Mouse (Mus musculus) heart, embryonic 14.5 days (tissue): ENCODE results near the gene Nlrp10. TPM values are rescaled to one million over a fixed set of nuclear protein-coding genes. Genes with fewer than 3 reads are reported as not detected.

Source experiments
- ATAC-seq: fragments of 200-750 bp; cut with Nextera tagmentation; 2 replicates; pipeline ENCODE4 v1.8.0; 2017; ENCODE audit warnings: low read depth, moderate TSS enrichment; ENCODE audit not compliant: insufficient number of reproducible peaks, insufficient read depth, low FRiP score
- H3K27ac ChIP-seq, 2 experiments: fragments of 200-500 bp in 1 of 2; fragments of 300-500 bp in 1 of 2; sonication (generic) in 1 of 2; replicated peaks in 1 of 2; 2 replicates each; pipeline ENCODE4 v1.5.1; 2012 to 2014; ENCODE audit warnings: low read depth in 2 of 2, low read length in 2 of 2, control low read depth in 1 of 2, mild to moderate bottlenecking in 1 of 2, mixed read lengths in 1 of 2; ENCODE audit not compliant: control insufficient read depth in 1 of 2, insufficient read depth in 1 of 2
- H3K27me3 ChIP-seq: fragments of 300-500 bp; sonication (generic); 2 replicates; pipeline ENCODE4 v1.6.1; 2014; ENCODE audit warnings: mild to moderate bottlenecking, low read length, control low read depth; ENCODE audit not compliant: control insufficient read depth, insufficient read depth
- H3K36me3 ChIP-seq: fragments of 300-500 bp; sonication (generic); 2 replicates; pipeline ENCODE4 v1.6.1; 2014; ENCODE audit warnings: mild to moderate bottlenecking, control low read depth, low read length, mixed read lengths; ENCODE audit not compliant: control insufficient read depth, insufficient read depth
- H3K4me1 ChIP-seq, 2 experiments: fragments of 200-500 bp in 1 of 2; fragments of 300-500 bp in 1 of 2; sonication (generic) in 1 of 2; 2 replicates each; pipeline ENCODE4 v1.6.1; 2012 to 2014; ENCODE audit warnings: low read length in 2 of 2, control low read depth in 1 of 2, mixed read lengths in 1 of 2; ENCODE audit not compliant: control insufficient read depth in 2 of 2, insufficient read depth in 2 of 2
- H3K4me2 ChIP-seq: fragments of 300-500 bp; sonication (generic); 2 replicates; pipeline ENCODE4 v1.6.1; 2014; ENCODE audit warnings: mild to moderate bottlenecking, low read length
- H3K4me3 ChIP-seq, 2 experiments: fragments of 200-500 bp in 1 of 2; fragments of 300-500 bp in 1 of 2; sonication (generic) in 1 of 2; 2 replicates each; pipeline ENCODE4 v1.5.1; 2012 to 2014; ENCODE audit warnings: low read length in 2 of 2, mild to moderate bottlenecking in 2 of 2, control low read depth in 1 of 2, low read depth in 1 of 2, moderate library complexity in 1 of 2; ENCODE audit not compliant: control insufficient read depth in 1 of 2, insufficient read depth in 1 of 2
- H3K9ac ChIP-seq: fragments of 300-500 bp; sonication (generic); 2 replicates; pipeline ENCODE4 v1.6.1; 2014; ENCODE audit warnings: mild to moderate bottlenecking, low read length
- H3K9me3 ChIP-seq: fragments of 300-500 bp; sonication (generic); 2 replicates; pipeline ENCODE4 v1.6.1; 2016; ENCODE audit warnings: low read length, control low read depth; ENCODE audit not compliant: control insufficient read depth
- WGBS: fragments of 180-500 bp; shearing (Covaris S2); extraction: QIAGEN DNeasy Blood & Tissue Kit; methylation state at CpG from one replicate; pipeline ENCODE4 v1.1.7; 2014; 5-methylcytosine and 5-hydroxymethylcytosine counted together
- polyA plus RNA-seq: library from polyadenylated mRNA; unstranded; fragments of >200 nt; fragmentation: Nextera tagmentation; extraction: Ambion mirVana; gene quantifications from 2 replicates; pipeline ENCODE4 v1.2.1, GENCODE M21; 2014

The Nlrp10 gene
- polyA plus RNA-seq, 1 experiment from 2014 or later: 16.3 TPM

DNA sequence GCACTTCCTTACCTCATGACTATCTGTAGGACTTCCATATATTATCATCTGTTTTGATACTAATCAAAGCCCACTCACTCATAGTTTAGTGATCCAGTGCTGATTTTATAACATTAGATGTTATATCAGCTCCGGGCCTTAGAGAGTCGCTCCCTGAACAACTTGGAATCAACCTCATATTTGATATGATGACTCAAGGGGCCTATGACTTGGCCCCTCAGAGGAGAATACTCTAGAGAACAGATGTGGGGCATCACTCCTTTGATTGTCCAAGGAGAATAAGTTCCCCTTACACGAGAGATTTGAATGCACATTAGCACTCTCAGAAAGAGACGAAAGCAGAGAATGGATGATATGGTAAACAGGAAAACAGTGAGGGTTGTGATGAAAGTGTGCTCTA is 45.1 kb downstream of the Nlrp10 start, which contains the start of gene Olfr518:
Gene Olfr518, minus strand, starts transcription at position 101 of the 400 bp plus-strand sequence.
- WGBS: 61% methylated on average over 4 of the region's 4 CpGs
- no peak for ATAC-seq
- no peaks in the 10 kb centered on the region for H3K36me3 ChIP-seq

DNA sequence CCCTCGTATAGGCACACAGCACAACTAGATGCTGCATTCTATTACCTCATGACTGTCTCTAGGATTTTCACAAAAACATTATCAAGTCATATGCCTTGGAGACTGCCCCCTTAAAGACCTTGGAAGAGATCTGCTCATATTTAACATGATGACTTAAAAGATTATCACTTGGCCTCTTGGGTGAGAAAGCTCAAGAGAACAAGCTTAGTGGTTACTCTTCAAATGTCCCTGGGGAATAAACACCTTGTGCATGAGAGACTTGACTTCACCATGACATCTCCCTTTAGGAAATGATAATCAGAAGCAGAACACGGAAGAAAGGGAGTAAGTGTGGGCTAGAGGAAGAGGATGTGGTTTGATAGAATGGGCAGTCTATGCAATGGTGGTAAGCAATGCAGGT is 57.7 kb downstream of the Nlrp10 start, which contains the start of gene Olfr517:
Gene Olfr517, minus strand, starts transcription at position 101 of the 400 bp plus-strand sequence.
- no peak within 1 kb of the TSS for H3K9ac ChIP-seq
- ATAC-seq: no peak
- no peak within 1 kb of the TSS for H3K4me3 ChIP-seq
- H3K27me3 ChIP-seq: no peaks in the 10 kb centered on the region
- H3K27ac ChIP-seq: no peak within 1 kb of the TSS
- H3K4me1 ChIP-seq: no peaks in the 10 kb centered on the region
- H3K9me3 ChIP-seq: no peaks in the 10 kb centered on the region
- no peak within 1 kb of the TSS for H3K4me2 ChIP-seq
- no peaks in the 10 kb centered on the region for H3K36me3 ChIP-seq
- 47% methylated on average over 2 of the region's 2 CpGs for WGBS

More for the DNA sequence above, 45.1 kb downstream of the Nlrp10 start, which contains the start of gene Olfr518:
- Histone ChIP-seq H3K9me3 (no peaks in the 10 kb centered on the region), H3K4me3 (no peak within 1 kb of the TSS), H3K27ac (no peak within 1 kb of the TSS), H3K4me2 (no peak within 1 kb of the TSS), H3K9ac (no peak within 1 kb of the TSS), H3K4me1 (no peaks in the 10 kb centered on the region), H3K27me3 (no peaks in the 10 kb centered on the region)

Other genes with a start within 250 kb of the Nlrp10 start
- gene Olfr512, start 216.9 kb downstream of the Nlrp10 start, polyA plus RNA-seq: not detected in 2 replicates
- gene Olfr513, start 179.2 kb downstream of the Nlrp10 start, polyA plus RNA-seq: not detected in 2 replicates
- not detected in 2 replicates for gene Olfr514, start 104.2 kb downstream of the Nlrp10 start, polyA plus RNA-seq
- gene Olfr516, start 79.6 kb downstream of the Nlrp10 start, polyA plus RNA-seq: not detected in 2 replicates
- not detected in 2 replicates for gene Olfr517, start 57.8 kb downstream of the Nlrp10 start, polyA plus RNA-seq
- gene Olfr518, start 45.2 kb downstream of the Nlrp10 start, polyA plus RNA-seq: not detected in 2 replicates
- not detected in 2 replicates for gene Olfr519, start 35.8 kb downstream of the Nlrp10 start, polyA plus RNA-seq
- 65.9 and 68.4 TPM in 2 replicates for gene Eif3f, start 4.2 kb upstream of the Nlrp10 start, polyA plus RNA-seq
- gene Tub, start 20.2 kb upstream of the Nlrp10 start, polyA plus RNA-seq: 0.47 and 0.74 TPM in 2 replicates
- 0.50 and 0.90 TPM in 2 replicates for gene Ric3, start 153.2 kb upstream of the Nlrp10 start, polyA plus RNA-seq
- 1.9 and 2.6 TPM in 2 replicates for gene Lmo1, start 245.0 kb upstream of the Nlrp10 start, polyA plus RNA-seq